In the genomic region with DNA sequence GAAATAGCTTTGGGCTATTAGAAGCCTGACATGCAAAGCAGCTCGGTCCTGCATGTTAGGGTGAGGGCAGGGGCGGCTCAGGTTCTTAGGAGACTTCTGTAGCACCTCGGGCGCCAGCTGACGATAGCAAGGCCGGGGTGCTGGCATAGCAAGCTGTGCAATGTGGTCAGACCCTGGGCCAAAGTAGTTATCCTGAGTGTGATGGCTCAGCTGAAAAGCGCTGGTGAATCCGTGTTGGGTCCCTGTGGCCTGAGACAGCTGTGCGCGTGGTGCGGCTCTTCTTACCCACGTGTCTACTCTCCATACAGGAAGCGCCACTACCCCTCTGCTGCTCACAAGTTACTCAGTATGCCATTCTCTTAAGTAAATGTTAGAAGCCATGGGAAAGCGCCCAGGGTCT, we compare ENCODE assay signal across 12 mouse cellular contexts.
"Had no signal": no experiment of that assay in that cellular context is flagged by ENCODE, and none has a peak within 500 bp of the region (broad histone marks: within the 10 kb centered on the region; RNA-seq: fewer than 3 reads in every experiment).

No protein-coding gene starts in this region.

- H3K27me3 ChIP-seq: kidney, embryonic 15.5 days; limb, embryonic 15.5 days; liver, embryonic 12.5 days; midbrain, embryonic 12.5 days; stomach, embryonic 15.5 days had no signal

- H3K36me3 ChIP-seq: liver, embryonic 12.5 days; midbrain, embryonic 12.5 days; stomach, embryonic 15.5 days had no signal

- ATAC-seq: liver, embryonic 12.5 days had no signal

- DNase-seq: kidney, adult 2 months; kidney, postnatal 14 days; lung, embryonic 14.5 days; right cerebral cortex, postnatal 4 days; thymus, adult 2 months; thymus, postnatal 25 days had no signal

- H3K4me1 ChIP-seq: kidney, embryonic 15.5 days; limb, embryonic 15.5 days; stomach, embryonic 15.5 days had no signal

- H3K9ac ChIP-seq: kidney, embryonic 15.5 days; limb, embryonic 15.5 days; liver, embryonic 12.5 days; lung, embryonic 14.5 days; midbrain, embryonic 12.5 days; stomach, embryonic 15.5 days had no signal

- H3K9me3 ChIP-seq: kidney, embryonic 15.5 days; limb, embryonic 15.5 days; liver, embryonic 12.5 days; midbrain, embryonic 12.5 days; stomach, embryonic 15.5 days had no signal

- H3K27ac ChIP-seq: kidney, embryonic 15.5 days; limb, embryonic 15.5 days; liver, embryonic 12.5 days; midbrain, embryonic 12.5 days; stomach, embryonic 15.5 days had no signal

- H3K4me2 ChIP-seq: kidney, embryonic 15.5 days; limb, embryonic 15.5 days; liver, embryonic 12.5 days; lung, embryonic 14.5 days; midbrain, embryonic 12.5 days; stomach, embryonic 15.5 days had no signal

- H3K4me3 ChIP-seq: kidney, embryonic 15.5 days; limb, embryonic 15.5 days; liver, embryonic 12.5 days; midbrain, embryonic 12.5 days; myocyte; stomach, embryonic 15.5 days had no signal
